Mouse (Mus musculus) C2C12 (cell line): ENCODE measurements around the gene Mageb4. TPM values are rescaled to one million over a fixed set of nuclear protein-coding genes. Genes with fewer than 3 reads are reported as not detected.
"Not testable (repeated sequence)": the region's sequence is repeated elsewhere in the genome, so short reads cannot be mapped to it uniquely, and the experiment has no call there.

Experiments
- H3K27me3 ChIP-seq: one replicate; pipeline ENCODE4 v1.6.1; 2011; ENCODE audit not compliant: control insufficient read depth, insufficient read depth, insufficient read length
- H3K36me3 ChIP-seq: one replicate; pipeline ENCODE4 v1.6.1; 2011; ENCODE audit not compliant: control insufficient read depth, insufficient read depth
- H3K4me3 ChIP-seq: one replicate; pipeline ENCODE4 v1.5.1; 2011; ENCODE audit warnings: mild to moderate bottlenecking, control low read depth; ENCODE audit not compliant: poor library complexity, insufficient read depth, severe bottlenecking
- H3K79me2 ChIP-seq: one replicate; pipeline ENCODE4 v1.6.1; 2011; ENCODE audit not compliant: control insufficient read depth, insufficient read depth
- H3K79me3 ChIP-seq: one replicate; pipeline ENCODE4 v1.6.1; 2011; ENCODE audit warnings: low read depth, control low read depth
- H3ac ChIP-seq: one replicate; pipeline ENCODE3; 2011; ENCODE audit warnings: low read depth; ENCODE audit not compliant: control insufficient read depth, insufficient read length
- CTCF ChIP-seq: IDR thresholded peaks from one replicate; pipeline ENCODE4 v1.5.1; 2011; ENCODE audit not compliant: control insufficient read depth, insufficient read depth, insufficient read length
- FOSL1 ChIP-seq: IDR thresholded peaks from one replicate; pipeline ENCODE4 v1.8.0; 2011; ENCODE audit warnings: mild to moderate bottlenecking, low read length; ENCODE audit not compliant: poor library complexity, insufficient read depth, severe bottlenecking
- MAX ChIP-seq: IDR thresholded peaks from one replicate; pipeline ENCODE4 v1.6.1; 2011; ENCODE audit warnings: mild to moderate bottlenecking, control low read depth
- long read RNA-seq, 2 experiments: library from polyadenylated mRNA; unstranded; transcript quantifications; one replicate each; pipeline ENCODE4 v2.0.0; 2019 to 2020
- polyA plus RNA-seq: library from polyadenylated mRNA; unstranded; fragments of >200 nt; fragmentation: generic; extraction: Trizol; gene quantifications from one replicate; pipeline ENCODE4 v1.2.1, GENCODE M21; 2012; ENCODE audit warnings: missing spikeins

The Mageb4 gene
- polyA plus RNA-seq = 0.13 TPM
- long read RNA-seq, experiment 1 = 0 reads
- long read RNA-seq, experiment 2 = 0 reads

DNA sequence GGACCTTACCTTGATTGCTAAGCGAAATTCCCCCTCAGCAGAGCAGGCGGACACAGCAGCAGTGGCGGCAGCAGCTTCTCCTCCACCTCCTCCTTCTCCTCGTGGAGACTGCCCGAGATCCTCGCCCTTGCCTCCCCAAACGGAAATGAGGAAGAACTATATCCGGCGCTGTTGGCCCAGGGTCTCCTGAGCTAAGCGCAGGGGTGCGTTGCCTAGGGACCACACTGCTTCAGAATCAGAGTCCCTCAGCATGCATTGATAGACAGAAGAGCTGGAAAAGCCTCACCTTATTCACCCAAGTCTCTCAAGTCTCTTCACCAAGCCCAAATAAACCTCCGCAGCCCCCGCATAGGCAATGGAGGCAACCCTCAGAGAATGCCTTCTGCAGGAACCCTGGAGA, at the start of gene Mageb4:
Gene Mageb4, minus strand, starts transcription at position 101 of the 400 bp plus-strand sequence.
- not testable (repeated sequence) for H3K36me3 ChIP-seq, H3K27me3 ChIP-seq, H3K4me3 ChIP-seq, H3K79me2 ChIP-seq, H3ac ChIP-seq, H3K79me3 ChIP-seq

DNA sequence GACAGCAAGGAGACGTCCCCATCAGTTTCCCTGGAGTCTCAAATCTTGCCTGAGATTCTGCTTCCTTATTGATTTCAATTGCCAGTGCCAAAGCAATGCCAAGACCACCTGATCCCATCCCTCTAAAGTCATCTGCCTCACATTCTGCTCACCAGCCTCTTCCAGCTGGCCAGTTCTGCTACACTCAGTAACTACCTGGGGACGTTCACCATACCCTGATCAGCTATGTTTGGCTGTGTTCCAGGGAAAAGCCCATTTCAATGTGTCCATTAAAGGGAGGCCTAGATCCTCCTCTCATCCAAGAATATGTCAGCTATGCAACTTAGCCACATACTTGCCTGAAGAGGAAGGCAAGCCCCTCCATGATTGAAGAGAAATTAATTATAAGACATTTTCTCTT, 20.3 kb downstream of the Mageb4 start:
- not testable (repeated sequence) for H3ac ChIP-seq, H3K79me3 ChIP-seq, H3K4me3 ChIP-seq, H3K79me2 ChIP-seq, H3K36me3 ChIP-seq, H3K27me3 ChIP-seq

DNA sequence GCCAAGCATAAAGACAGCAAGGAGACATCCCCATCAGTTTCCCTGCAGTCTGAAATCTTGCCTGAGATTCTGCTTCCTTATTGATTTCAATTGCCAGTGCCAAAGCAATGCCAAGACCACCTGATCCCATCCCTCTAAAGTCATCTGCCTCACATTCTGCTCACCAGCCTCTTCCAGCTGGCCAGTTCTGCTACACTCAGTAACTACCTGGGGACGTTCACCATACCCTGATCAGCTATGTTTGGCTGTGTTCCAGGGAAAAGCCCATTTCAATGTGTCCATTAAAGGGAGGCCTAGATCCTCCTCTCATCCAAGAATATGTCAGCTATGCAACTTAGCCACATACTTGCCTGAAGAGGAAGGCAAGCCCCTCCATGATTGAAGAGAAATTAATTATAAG, 58.9 kb downstream of the Mageb4 start:
- not testable (repeated sequence) for H3K4me3 ChIP-seq, H3K27me3 ChIP-seq, H3ac ChIP-seq, H3K79me2 ChIP-seq, H3K36me3 ChIP-seq, H3K79me3 ChIP-seq

DNA sequence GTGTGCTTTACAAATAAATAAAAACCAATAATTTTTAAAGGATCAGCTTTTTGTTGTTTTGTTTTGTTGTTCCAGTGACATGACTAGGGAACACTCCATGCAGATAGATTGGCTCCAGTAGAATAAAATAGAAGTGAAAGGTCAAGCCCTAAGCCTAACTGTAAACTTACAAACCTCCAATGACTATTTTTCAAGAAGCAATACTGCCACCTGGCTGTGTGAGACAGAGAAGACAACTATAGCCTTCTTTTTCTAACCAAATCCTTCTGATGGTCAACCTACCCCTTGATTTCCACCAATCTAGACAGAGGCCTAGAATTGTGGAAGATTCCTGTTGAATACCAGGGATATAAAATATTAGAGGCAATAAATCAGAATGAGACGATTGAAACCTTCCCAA, 67.6 kb downstream of the Mageb4 start:
- TF ChIP-seq FOSL1 (no peak), MAX (no peak), CTCF (no peak)
- Histone ChIP-seq H3K79me3 (no peaks in the 10 kb centered on the region), H3K27me3 (no peaks in the 10 kb centered on the region), H3K79me2 (no peaks in the 10 kb centered on the region), H3K4me3 (no peak overlapping the region), H3K36me3 (no peaks in the 10 kb centered on the region), H3ac (no peak overlapping the region)

Other genes starting within 250 kb of the Mageb4 start
- not detected for gene Nr0b1, start 113.3 kb downstream of the Mageb4 start, polyA plus RNA-seq